Mouse (Mus musculus) MEL (cell line): ENCODE data around the gene Smim17. TPM values are rescaled to one million over a fixed set of nuclear protein-coding genes. Genes with fewer than 3 reads are reported as not detected.

ENCODE experiments used
- DNase-seq: peaks from one replicate; pipeline ENCODE4 v3.0.0; 2011; ENCODE audit warnings: low read depth, low spot score
- H3K27ac ChIP-seq: 2 replicates; pipeline ENCODE4 v1.5.1; 2012; ENCODE audit warnings: low read depth, mild to moderate bottlenecking, control low read depth, low read length, moderate library complexity; ENCODE audit not compliant: control insufficient read depth
- H3K27me3 ChIP-seq, 2 experiments: fragments of 150-350 bp in 1 of 2; sonication (generic) in 1 of 2; 2 replicates each; pipeline ENCODE4 v1.6.1; 2012; ENCODE audit warnings: low read length in 2 of 2, mild to moderate bottlenecking in 2 of 2, improper control_type of control experiment in 1 of 2, moderate library complexity in 1 of 2; ENCODE audit not compliant: insufficient read depth in 2 of 2, control insufficient read depth in 1 of 2
- H3K36me3 ChIP-seq, 2 experiments: 2 replicates each; pipeline ENCODE4 v1.6.1; 2012 to 2014; ENCODE audit warnings: low read length in 2 of 2, improper control_type of control experiment in 1 of 2, inconsistent platforms in 1 of 2, mild to moderate bottlenecking in 1 of 2; ENCODE audit not compliant: insufficient read depth in 2 of 2, control insufficient read depth in 1 of 2
- H3K4me1 ChIP-seq, 2 experiments: fragments of 150-350 bp in 1 of 2; sonication (generic) in 1 of 2; 2 replicates each; pipeline ENCODE4 v1.6.1; 2012; ENCODE audit warnings: low read length in 2 of 2, improper control_type of control experiment in 1 of 2, mild to moderate bottlenecking in 1 of 2; ENCODE audit not compliant: insufficient read depth in 2 of 2, control insufficient read depth in 1 of 2
- H3K4me3 ChIP-seq, 2 experiments: fragments of 150-350 bp in 1 of 2; sonication (generic) in 1 of 2; 2 replicates each; pipeline ENCODE4 v1.5.1; 2012; ENCODE audit warnings: low read depth in 2 of 2, low read length in 2 of 2, mild to moderate bottlenecking in 2 of 2, moderate library complexity in 2 of 2, control low read depth in 1 of 2, improper control_type of control experiment in 1 of 2; ENCODE audit not compliant: control insufficient read depth in 1 of 2, insufficient read depth in 1 of 2
- H3K79me2 ChIP-seq: 2 replicates; pipeline ENCODE4 v1.6.1; 2012; ENCODE audit warnings: mild to moderate bottlenecking, low read length, moderate library complexity; ENCODE audit not compliant: control insufficient read depth, poor library complexity, insufficient read depth
- H3K9ac ChIP-seq: 2 replicates; pipeline ENCODE4 v1.6.1; 2012; ENCODE audit warnings: low read depth, mild to moderate bottlenecking, control low read depth, low read length, moderate library complexity; ENCODE audit not compliant: control insufficient read depth, poor library complexity, severe bottlenecking
- H3K9me3 ChIP-seq: fragments of 150-350 bp; sonication (generic); replicated peaks from 2 replicates; pipeline ENCODE4 v1.6.1; 2012; ENCODE audit warnings: mild to moderate bottlenecking, low read length, improper control_type of control experiment, moderate library complexity; ENCODE audit not compliant: insufficient read depth
- CHD1 ChIP-seq: IDR thresholded peaks from 2 replicates; pipeline ENCODE4 v1.6.1; 2012; ENCODE audit warnings: low read depth, mild to moderate bottlenecking, inconsistent platforms, low read length, improper control_type of control experiment
- CHD2 ChIP-seq: IDR thresholded peaks from 2 replicates; pipeline ENCODE4 v1.6.1; 2011; ENCODE audit warnings: low read length, improper control_type of control experiment
- CTCF ChIP-seq, 3 experiments: IDR thresholded peaks in 2 of 3; conservative IDR thresholded peaks in 1 of 3; 2 replicates each; pipeline ENCODE4 v1.5.1; 2011 to 2012; ENCODE audit warnings: low read length in 3 of 3, low read depth in 2 of 3, mild to moderate bottlenecking in 2 of 3, improper control_type of control experiment in 1 of 3, inconsistent platforms in 1 of 3, mixed read lengths in 1 of 3, moderate library complexity in 1 of 3; ENCODE audit not compliant: control insufficient read depth in 1 of 3, insufficient read depth in 1 of 3, poor library complexity in 1 of 3, severe bottlenecking in 1 of 3
- E2F4 ChIP-seq: IDR thresholded peaks from 2 replicates; pipeline ENCODE4 v1.6.1; 2011; ENCODE audit warnings: low read depth, low read length, improper control_type of control experiment, borderline replicate concordance
- EP300 ChIP-seq, 2 experiments: IDR thresholded peaks; 2 replicates each; pipeline ENCODE4 v1.6.1; 2011; ENCODE audit warnings: improper control_type of control experiment in 2 of 2, low read length in 2 of 2, low read depth in 1 of 2, mild to moderate bottlenecking in 1 of 2
- GABPA ChIP-seq: IDR thresholded peaks from 2 replicates; pipeline ENCODE4 v1.6.1; 2012; ENCODE audit warnings: low read depth, mild to moderate bottlenecking, inconsistent platforms, low read length, improper control_type of control experiment, moderate library complexity
- GATA1 ChIP-seq: IDR thresholded peaks from 2 replicates; pipeline ENCODE4 v1.6.1; 2011; ENCODE audit warnings: low read depth, low read length, improper control_type of control experiment
- KAT2A ChIP-seq: conservative IDR thresholded peaks from 2 replicates; pipeline ENCODE4 v1.6.1; 2012; ENCODE audit warnings: low read depth, low read length, improper control_type of control experiment, inconsistent platforms
- MAFK ChIP-seq: IDR thresholded peaks from 2 replicates; pipeline ENCODE4 v1.6.1; 2011; ENCODE audit warnings: low read depth, mild to moderate bottlenecking, low read length, improper control_type of control experiment, borderline replicate concordance
- MAZ ChIP-seq: IDR thresholded peaks from 2 replicates; pipeline ENCODE4 v1.6.1; 2012; ENCODE audit warnings: low read depth, mild to moderate bottlenecking, inconsistent platforms, low read length, improper control_type of control experiment
- MEF2A ChIP-seq: IDR thresholded peaks from 2 replicates; pipeline ENCODE4 v1.6.1; 2014; ENCODE audit warnings: low read depth, mild to moderate bottlenecking, inconsistent platforms, low read length, improper control_type of control experiment; ENCODE audit not compliant: poor library complexity, insufficient replicate concordance, severe bottlenecking; ENCODE audit errors: extremely low read depth
- MXI1 ChIP-seq: IDR thresholded peaks from 2 replicates; pipeline ENCODE4 v1.6.1; 2011; ENCODE audit warnings: mild to moderate bottlenecking, low read depth, low read length, improper control_type of control experiment
- MYB ChIP-seq: IDR thresholded peaks from 2 replicates; pipeline ENCODE4 v1.6.1; 2011; ENCODE audit warnings: mild to moderate bottlenecking, low read depth, low read length, improper control_type of control experiment
- MYC ChIP-seq: IDR thresholded peaks from 2 replicates; pipeline ENCODE4 v1.6.1; 2011; ENCODE audit warnings: low read depth, mild to moderate bottlenecking, low read length, improper control_type of control experiment, moderate library complexity
- POLR2AphosphoS2 ChIP-seq: IDR thresholded peaks from 2 replicates; pipeline ENCODE4 v1.6.1; 2011; ENCODE audit warnings: low read length, improper control_type of control experiment
- POLR2AphosphoS5 ChIP-seq: IDR thresholded peaks from 2 replicates; pipeline ENCODE4 v1.6.1; 2012; ENCODE audit warnings: low read depth, borderline replicate concordance, mild to moderate bottlenecking, inconsistent platforms, low read length, moderate library complexity, mixed read lengths
- RAD21 ChIP-seq: IDR thresholded peaks from 2 replicates; pipeline ENCODE4 v1.6.1; 2011; ENCODE audit warnings: mild to moderate bottlenecking, low read depth, low read length, improper control_type of control experiment
- RCOR1 ChIP-seq: IDR thresholded peaks from 2 replicates; pipeline ENCODE4 v1.6.1; 2012; ENCODE audit warnings: low read depth, mild to moderate bottlenecking, inconsistent platforms, low read length, improper control_type of control experiment
- SMC3 ChIP-seq: IDR thresholded peaks from 2 replicates; pipeline ENCODE4 v1.6.1; 2011; ENCODE audit warnings: low read depth, low read length, improper control_type of control experiment
- TCF12 ChIP-seq: IDR thresholded peaks from 2 replicates; pipeline ENCODE4 v1.6.1; 2014; ENCODE audit warnings: low read depth, mild to moderate bottlenecking, inconsistent platforms, low read length, improper control_type of control experiment, moderate library complexity
- UBTF ChIP-seq: IDR thresholded peaks from 2 replicates; pipeline ENCODE4 v1.6.1; 2012; ENCODE audit warnings: low read depth, mild to moderate bottlenecking, inconsistent platforms, low read length, improper control_type of control experiment, moderate library complexity, borderline replicate concordance; ENCODE audit not compliant: insufficient read depth
- USF1 ChIP-seq: IDR thresholded peaks from 2 replicates; pipeline ENCODE4 v1.6.1; 2014; ENCODE audit warnings: low read depth, mild to moderate bottlenecking, inconsistent platforms, low read length, improper control_type of control experiment, moderate library complexity
- ZNF384 ChIP-seq: IDR thresholded peaks from 2 replicates; pipeline ENCODE4 v1.6.1; 2012; ENCODE audit warnings: low read depth, mild to moderate bottlenecking, inconsistent platforms, low read length, improper control_type of control experiment
- polyA plus RNA-seq, 2 experiments: library from polyadenylated mRNA; stranded (reverse) in 1 of 2; unstranded in 1 of 2; fragments of >175 nt in 1 of 2; fragments of >200 nt in 1 of 2; gene quantifications; 2 replicates each; pipeline versions ENCODE4 v1.2.1 to v1.2.4; 2012; ENCODE audit warnings: low replicate concordance in 2 of 2, low read depth in 1 of 2; ENCODE audit not compliant: insufficient read length in 2 of 2, insufficient read depth in 1 of 2, missing spikeins in 1 of 2
- total RNA-seq: library from RNA; depleted of rRNA; stranded (reverse); fragments of 300-350 nt; gene quantifications from 2 replicates; pipeline ENCODE4 v1.2.3, GENCODE M21; 2012; rRNA removed

The Smim17 gene
- total RNA-seq (not detected in 2 replicates), polyA plus RNA-seq (not detected)

DNA sequence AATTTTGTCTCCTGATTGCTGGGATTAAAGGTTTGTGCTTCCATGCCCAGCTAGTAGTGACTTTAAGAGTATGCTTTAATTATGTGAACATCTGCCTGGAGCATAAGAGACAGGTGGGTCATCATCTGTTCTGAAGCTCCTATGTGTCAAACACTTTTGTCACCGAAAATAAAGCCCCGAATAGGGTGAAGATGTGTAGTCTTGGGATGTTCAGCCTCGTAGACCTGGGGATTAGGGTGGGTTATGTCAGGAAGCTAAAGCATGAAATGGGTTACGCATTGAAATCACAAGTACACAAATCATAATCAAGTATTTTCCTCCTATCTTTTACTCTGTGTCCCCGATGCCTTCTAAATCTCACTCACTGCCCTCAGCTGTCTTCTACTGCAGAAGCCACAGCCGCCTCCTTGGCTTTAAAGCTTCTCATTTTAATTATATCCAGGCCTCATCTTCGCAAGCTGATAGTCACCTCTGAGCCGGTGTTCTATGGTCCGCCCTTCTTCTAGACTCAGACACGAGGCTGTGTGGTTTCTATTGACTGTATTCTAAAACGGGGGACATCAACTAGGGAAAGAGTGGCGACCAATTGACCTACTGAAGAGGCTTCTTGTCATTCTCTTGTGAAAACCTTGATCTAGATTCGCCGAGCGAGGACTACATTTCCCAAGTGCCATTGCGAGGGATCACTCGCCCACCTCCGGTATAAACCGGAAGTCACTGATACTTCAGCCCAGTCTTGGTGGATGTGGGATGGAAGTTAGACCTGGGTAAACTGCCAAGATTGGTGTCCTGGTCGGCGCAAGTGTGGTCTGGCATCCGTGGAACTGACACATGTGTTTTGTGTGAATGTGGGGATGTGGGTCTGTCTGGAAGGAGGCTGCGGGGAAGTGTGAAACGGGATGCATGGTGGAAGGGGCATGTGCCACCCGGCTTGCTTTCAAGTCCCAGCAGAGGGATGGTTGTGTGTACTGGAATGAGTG, at the start of gene Smim17:
Gene Smim17 (plus strand): TSS at position 720 of the 980 bp plus-strand sequence.
- Histone ChIP-seq H3K4me1 (no peaks in the 10 kb centered on the region), H3K4me3 (no peak within 1 kb of the TSS), H3K9me3 (no peaks in the 10 kb centered on the region), H3K27ac (no peak within 1 kb of the TSS), H3K27me3 (no peaks in the 10 kb centered on the region), H3K36me3 (no peaks in the 10 kb centered on the region), H3K79me2 (no peaks in the 10 kb centered on the region), H3K9ac (no peak within 1 kb of the TSS)
- TF ChIP-seq GATA1, result no peak
- no peak for TF ChIP-seq CHD1
- no peak for TF ChIP-seq MAFK
- TF ChIP-seq GABPA, result no peak
- no peak for TF ChIP-seq MYB
- TF ChIP-seq E2F4, result no peak
- TF ChIP-seq POLR2AphosphoS2, result no peak
- TF ChIP-seq POLR2AphosphoS5, result no peak
- TF ChIP-seq SMC3, result no peak
- TF ChIP-seq MAZ, result no peak
- no peak for TF ChIP-seq KAT2A
- TF ChIP-seq MYC, result no peak
- TF ChIP-seq UBTF, result no peak
- no peak for TF ChIP-seq RAD21
- TF ChIP-seq EP300 (IDR thresholded peaks at IDR 0.05; ENCODE audit: low read depth in 1 of 2, low read length in 2 of 2), result no peak
- no peak for TF ChIP-seq CTCF (IDR thresholded peaks at IDR 0.05 in 2 of 3, conservative IDR thresholded peaks at IDR 0.05 in 1 of 3; ENCODE audit: control insufficient read depth in 1 of 3, insufficient read depth in 1 of 3, low read depth in 2 of 3, low read length in 3 of 3, poor library complexity in 1 of 3, severe bottlenecking in 1 of 3)
- no peak for TF ChIP-seq RCOR1
- DNase-seq, result no peak

GRCm38 (mm10) chr7:6358121-6358520, 40.4 kb upstream of the Smim17 start:
- Histone ChIP-seq H3K9ac (no peak overlapping the region), H3K9me3 (no peaks in the 10 kb centered on the region), H3K27ac (no peak overlapping the region), H3K4me1 (peaks cover 0 to 5% of the 10 kb centered on the region in 2 experiments; a peak in 2 of 4 replicates), H3K4me3 (no peak overlapping the region)
- no peak for DNase-seq
- no peak for TF ChIP-seq USF1
- TF ChIP-seq CHD2, result no peak
- no peak for TF ChIP-seq MXI1
- no peak for TF ChIP-seq TCF12
- no peak for TF ChIP-seq MAFK
- TF ChIP-seq MYB, result no peak
- TF ChIP-seq POLR2AphosphoS2, result no peak
- no peak for TF ChIP-seq MEF2A
- TF ChIP-seq SMC3, result no peak
- TF ChIP-seq ZNF384, result no peak
- TF ChIP-seq, all 39 proteins: peak for 0
- no peaks in the 10 kb centered on the region for H3K27me3 ChIP-seq
- H3K79me2 ChIP-seq, result no peaks in the 10 kb centered on the region
- peaks cover 0 to 10% of the 10 kb centered on the region in 2 experiments; a peak in 2 of 4 replicates for H3K36me3 ChIP-seq
